Mouse (Mus musculus): ENCODE measurements around the gene Naxd. TPM values are rescaled to one million over a fixed set of nuclear protein-coding genes. Genes with fewer than 3 reads are reported as not detected.
"Not testable (repeated sequence)": the region's sequence is repeated elsewhere in the genome, so short reads cannot be mapped to it uniquely, and the experiment has no call there.

The Naxd gene
- polyA plus RNA-seq, 2 experiments from 2014 or later: 46.7 to 61.4 TPM

GRCm38 (mm10) chr8:11516292-11516691 lies 19.0 kb downstream of the Naxd start:
- no peak for ATAC-seq

GRCm38 (mm10) chr8:11517366-11518055 lies 20.2 kb downstream of the Naxd start:
- ATAC-seq: no peak

GRCm38 (mm10) chr8:11518056-11518396 lies 20.7 kb downstream of the Naxd start:
- no peak for ATAC-seq

GRCm38 (mm10) chr8:11518676-11519075 lies 21.4 kb downstream of the Naxd start:
- no peak for ATAC-seq

- ATAC-seq: no peak
Measured at GRCm38 (mm10) chr8:11523331-11523730, 26.0 kb downstream of the Naxd start.

GRCm38 (mm10) chr8:11530155-11530770 lies 33.0 kb downstream of the Naxd start:
- ATAC-seq: no peak

GRCm38 (mm10) chr8:11530849-11531248 lies 33.5 kb downstream of the Naxd start:
- no peak for ATAC-seq

GRCm38 (mm10) chr8:11534494-11534893 lies 37.2 kb downstream of the Naxd start:
- ATAC-seq: no peak

- ATAC-seq: no peak
Measured at GRCm38 (mm10) chr8:11539049-11539448, 41.7 kb downstream of the Naxd start.

GRCm38 (mm10) chr8:11540182-11540581 lies 42.9 kb downstream of the Naxd start:
- ATAC-seq: no peak

- no peak for ATAC-seq
Measured at GRCm38 (mm10) chr8:11542031-11542430, 44.7 kb downstream of the Naxd start.

GRCm38 (mm10) chr8:11542866-11543265 lies 45.6 kb downstream of the Naxd start:
- ATAC-seq: no peak

- ATAC-seq: peak; percentile 46
Measured at GRCm38 (mm10) chr8:11544386-11544785, 47.1 kb downstream of the Naxd start.

- no peak for ATAC-seq
Measured at GRCm38 (mm10) chr8:11547063-11547462, 49.8 kb downstream of the Naxd start.

- ATAC-seq: no peak
Measured at GRCm38 (mm10) chr8:11549706-11550105, 52.4 kb downstream of the Naxd start.

- ATAC-seq: peak; percentile 70
Measured at GRCm38 (mm10) chr8:11550281-11550948, 53.1 kb downstream of the Naxd start, which contains the start of gene Cars2. Gene Cars2 (minus strand): TSS chr8:11550783.

- ATAC-seq: not testable (repeated sequence)
Measured at GRCm38 (mm10) chr8:11551497-11551896, 54.2 kb downstream of the Naxd start.

- no peak for ATAC-seq
Measured at GRCm38 (mm10) chr8:11552390-11552789, 55.1 kb downstream of the Naxd start.

- peak; percentile 31 for ATAC-seq
Measured at GRCm38 (mm10) chr8:11554799-11555719, 57.8 kb downstream of the Naxd start, which contains the start of gene Ing1. Gene Ing1 (plus strand): TSS chr8:11555571.

GRCm38 (mm10) chr8:11555720-11556591 lies 58.6 kb downstream of the Naxd start:
- ATAC-seq: peak; percentile 64

GRCm38 (mm10) chr8:11556691-11557423 lies 59.6 kb downstream of the Naxd start:
- no peak for ATAC-seq

All from activated CD4-positive, CD25-positive, alpha-beta regulatory T cell, adult 4 months (primary cell).